Mouse (Mus musculus) bone marrow macrophage, adult 2 months (primary cell): Measurements from ENCODE around the gene 2010300C02Rik. TPM values are rescaled to one million over a fixed set of nuclear protein-coding genes. Genes with fewer than 3 reads are reported as not detected.

ENCODE experiments used
- H3K27ac ChIP-seq: 2 replicates; pipeline ENCODE4 v1.5.1; 2012; ENCODE audit warnings: low read depth, low read length; ENCODE audit not compliant: insufficient read depth
- H3K4me1 ChIP-seq: 2 replicates; pipeline ENCODE4 v1.6.1; 2012; ENCODE audit warnings: low read length; ENCODE audit not compliant: control insufficient read depth, insufficient read depth
- H3K4me3 ChIP-seq: 2 replicates; pipeline ENCODE4 v1.5.1; 2012; ENCODE audit warnings: mild to moderate bottlenecking, low read length, moderate library complexity; ENCODE audit not compliant: insufficient read depth
- CTCF ChIP-seq: IDR thresholded peaks from 2 replicates; pipeline ENCODE4 v1.5.1; 2012; ENCODE audit warnings: low read depth, mild to moderate bottlenecking, low read length, moderate library complexity
- POLR2A ChIP-seq: IDR thresholded peaks from 2 replicates; pipeline ENCODE4 v1.6.1; 2012; ENCODE audit warnings: mild to moderate bottlenecking, low read depth, low read length, borderline replicate concordance
- polyA plus RNA-seq: library from polyadenylated mRNA; stranded (reverse); fragments of >200 nt; gene quantifications from 2 replicates; pipeline ENCODE4 v1.2.4, GENCODE M21; 2012; ENCODE audit not compliant: missing spikeins, insufficient read depth, insufficient read length

2010300C02Rik gene
- polyA plus RNA-seq, 1 experiment, result 0.20 TPM

DNA sequence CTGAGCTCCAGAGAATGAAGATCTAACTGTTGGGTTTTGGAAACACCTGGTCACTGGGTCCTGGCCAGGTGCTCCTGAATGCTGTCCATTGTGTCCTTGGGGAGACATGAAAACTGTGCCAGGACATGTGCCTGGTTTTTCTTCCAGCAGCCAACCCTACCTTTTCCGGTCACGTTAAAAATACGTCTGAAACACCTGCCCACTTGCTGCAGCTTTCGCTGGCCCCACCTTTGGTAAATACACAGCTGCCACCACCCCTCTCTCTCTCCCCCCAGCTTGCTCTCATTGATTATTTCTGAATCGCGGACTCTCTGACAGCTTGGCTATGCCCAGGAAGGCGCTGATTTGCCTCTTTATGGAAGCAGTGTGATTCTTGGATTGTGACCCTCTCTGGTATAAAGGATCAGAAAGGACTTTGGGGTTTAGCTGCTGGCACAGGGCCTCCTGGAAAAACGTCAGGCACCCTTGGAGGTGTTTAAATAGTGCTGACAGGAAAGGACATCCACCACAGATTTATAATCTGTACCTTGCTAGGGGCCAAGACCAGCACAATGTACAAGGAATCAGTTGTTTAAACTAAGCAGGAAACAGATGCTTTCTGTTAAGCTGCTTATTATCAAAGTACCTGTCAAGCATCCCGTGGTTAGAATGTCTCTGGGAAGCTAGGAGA is 136.0 kb downstream of the 2010300C02Rik start:
- Histone ChIP-seq H3K4me3 (no peak overlapping the region), H3K4me1 (peaks cover 12% of the 10 kb centered on the region), H3K27ac (no peak overlapping the region)
- TF ChIP-seq CTCF (no peak), POLR2A (no peak)

DNA sequence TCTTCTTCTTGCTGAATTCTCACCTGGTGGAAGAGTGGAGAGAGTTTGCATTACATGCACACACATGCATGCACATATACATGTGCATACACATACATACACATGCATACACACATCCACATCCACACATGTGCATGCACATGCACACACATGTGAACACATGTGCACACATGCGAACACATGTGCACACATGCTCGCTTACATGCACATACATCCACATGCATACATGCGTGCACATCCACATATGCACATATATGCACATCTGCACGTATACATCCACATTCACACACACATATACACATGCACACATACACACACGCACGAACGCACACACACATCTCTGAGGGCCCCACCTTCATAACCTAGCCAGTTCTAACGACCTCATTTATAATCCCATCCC is 136.7 kb downstream of the 2010300C02Rik start:
- H3K27ac ChIP-seq, result no peak overlapping the region
- no peak for TF ChIP-seq CTCF
- TF ChIP-seq POLR2A, result no peak
- peaks cover 12% of the 10 kb centered on the region for H3K4me1 ChIP-seq
- H3K4me3 ChIP-seq, result no peak overlapping the region

DNA sequence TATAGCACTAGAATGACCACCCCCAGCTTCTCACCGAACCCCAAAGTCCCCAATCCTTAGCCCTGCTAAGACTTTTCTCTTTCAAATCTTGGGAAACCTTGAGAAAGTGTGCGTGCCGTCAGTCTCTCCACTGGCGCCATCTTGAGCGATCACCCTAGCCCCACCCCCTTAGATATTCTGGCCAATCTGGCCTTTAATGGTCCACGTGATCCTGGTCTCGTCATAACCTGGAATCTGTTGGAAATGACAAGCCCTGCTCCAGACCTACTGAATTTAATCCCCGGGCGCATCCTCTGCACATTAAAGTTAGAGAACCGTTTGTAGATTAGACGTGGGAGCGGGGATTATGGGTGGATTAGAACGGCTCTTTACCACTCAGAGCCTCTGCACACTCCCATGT is 140.2 kb downstream of the 2010300C02Rik start:
- TF ChIP-seq CTCF (no peak), POLR2A (no peak)
- peaks cover under 1% of the 10 kb centered on the region; the same call in 1 of the 2 replicates for H3K4me1 ChIP-seq
- H3K4me3 ChIP-seq, result no peak overlapping the region
- no peak overlapping the region for H3K27ac ChIP-seq

DNA sequence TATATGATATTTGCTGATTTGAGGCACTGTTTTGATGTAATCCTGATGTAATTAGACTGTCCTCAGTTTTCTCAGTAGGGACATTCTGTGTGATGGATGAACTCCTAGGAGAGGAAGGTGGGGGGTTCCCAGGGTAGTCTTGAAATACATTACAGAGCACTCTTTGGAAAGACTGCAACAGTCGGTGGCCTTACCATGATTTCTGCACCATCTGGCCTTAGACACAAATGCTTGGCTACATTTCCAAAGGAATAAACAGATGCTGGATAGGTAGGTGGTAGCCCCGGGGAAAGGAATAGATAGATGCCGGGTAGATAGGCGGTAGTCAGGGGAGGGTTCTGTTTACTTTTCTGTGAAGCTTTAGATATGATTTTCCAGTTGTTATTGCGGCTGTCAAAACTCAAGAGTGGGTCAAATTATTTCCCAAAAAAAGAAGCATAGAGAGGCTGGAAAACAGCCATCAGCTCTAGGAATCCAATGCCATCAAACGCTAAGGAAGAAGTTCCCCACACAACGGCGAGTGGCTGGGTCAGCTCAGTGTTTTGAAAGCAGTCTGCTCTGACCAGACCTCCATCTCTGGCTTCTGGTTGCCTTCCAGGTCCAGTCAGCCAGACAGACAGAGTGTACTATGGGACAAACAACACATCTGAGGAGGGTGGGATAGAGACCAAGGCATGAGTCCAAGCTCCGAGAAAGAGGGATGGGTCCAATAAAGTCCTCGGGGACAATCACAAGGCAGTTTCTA is 147.2 kb downstream of the 2010300C02Rik start:
- Histone ChIP-seq H3K27ac (no peak overlapping the region), H3K4me3 (no peak overlapping the region), H3K4me1 (no peaks in the 10 kb centered on the region)
- TF ChIP-seq CTCF (no peak), POLR2A (no peak)

DNA sequence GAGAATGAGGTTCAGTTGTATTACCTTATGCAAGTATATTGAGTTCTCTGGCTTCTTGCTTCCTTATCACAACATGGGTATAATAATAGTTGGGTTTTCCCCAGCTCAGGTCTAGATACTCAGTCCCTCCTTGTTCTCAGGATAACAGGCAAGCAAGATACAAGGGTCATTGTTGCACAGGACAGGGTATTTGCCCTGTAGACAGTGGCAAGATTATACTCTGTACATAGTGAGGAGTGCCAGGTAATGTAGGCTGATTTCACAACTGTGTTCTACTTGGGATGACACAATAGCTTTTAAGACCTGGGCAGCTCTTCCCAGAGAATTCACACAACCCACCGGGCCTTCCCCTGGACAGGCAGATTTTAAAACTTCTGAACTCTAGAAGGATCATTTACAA is 151.5 kb downstream of the 2010300C02Rik start:
- peaks cover 11% of the 10 kb centered on the region for H3K4me1 ChIP-seq
- no peak for TF ChIP-seq POLR2A
- TF ChIP-seq CTCF, result no peak

DNA sequence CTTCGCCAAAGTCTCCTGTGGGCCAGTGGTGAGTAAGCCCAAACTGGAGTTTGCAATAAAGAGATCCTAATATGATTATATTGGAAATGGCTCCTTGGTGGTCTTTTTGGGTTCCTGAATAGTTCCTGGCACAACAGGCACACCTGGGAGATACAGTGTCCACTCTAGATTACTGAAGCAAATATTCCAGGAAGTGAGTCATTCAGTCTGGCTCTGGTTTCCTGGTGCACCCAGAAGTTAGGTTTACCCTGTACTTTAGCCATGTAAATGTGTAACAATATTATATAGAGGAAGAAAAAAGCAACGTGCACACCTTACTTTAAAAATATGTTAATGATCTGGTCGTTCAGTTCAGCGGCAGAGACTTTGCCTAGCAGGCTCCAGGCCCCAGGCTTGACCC is 153.1 kb downstream of the 2010300C02Rik start:
- no peak overlapping the region for H3K4me3 ChIP-seq

More for the DNA sequence above, 151.5 kb downstream of the 2010300C02Rik start:
- H3K4me3 ChIP-seq, result no peak overlapping the region
- H3K27ac ChIP-seq, result no peak overlapping the region

DNA sequence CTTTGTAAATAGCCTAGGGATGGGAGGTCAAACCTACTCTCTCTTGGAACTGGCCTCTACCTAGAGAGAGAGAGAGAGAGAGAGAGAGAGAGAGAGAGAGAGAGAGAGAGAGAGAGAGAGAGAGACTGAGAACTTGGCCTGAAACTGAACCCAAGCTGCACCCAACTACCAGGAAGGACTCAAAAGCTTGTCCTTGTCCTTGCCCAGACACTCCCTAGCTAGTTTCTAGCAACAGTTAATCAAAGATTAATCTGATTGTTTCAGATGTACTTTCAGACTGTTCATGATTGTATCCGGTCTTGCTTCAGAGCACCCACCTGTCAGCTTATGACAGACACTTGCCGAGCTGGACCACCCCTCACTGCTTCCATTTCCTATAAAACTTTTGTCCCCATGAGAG is 153.5 kb downstream of the 2010300C02Rik start:
- no peak for TF ChIP-seq CTCF
- TF ChIP-seq POLR2A, result no peak
- H3K4me3 ChIP-seq, result no peak overlapping the region
- no peak overlapping the region for H3K27ac ChIP-seq
- H3K4me1 ChIP-seq, result peaks cover 21% of the 10 kb centered on the region

More for the DNA sequence above, 153.1 kb downstream of the 2010300C02Rik start:
- Histone ChIP-seq H3K27ac (no peak overlapping the region), H3K4me1 (peaks cover 18% of the 10 kb centered on the region)
- TF ChIP-seq POLR2A (no peak), CTCF (no peak)

DNA sequence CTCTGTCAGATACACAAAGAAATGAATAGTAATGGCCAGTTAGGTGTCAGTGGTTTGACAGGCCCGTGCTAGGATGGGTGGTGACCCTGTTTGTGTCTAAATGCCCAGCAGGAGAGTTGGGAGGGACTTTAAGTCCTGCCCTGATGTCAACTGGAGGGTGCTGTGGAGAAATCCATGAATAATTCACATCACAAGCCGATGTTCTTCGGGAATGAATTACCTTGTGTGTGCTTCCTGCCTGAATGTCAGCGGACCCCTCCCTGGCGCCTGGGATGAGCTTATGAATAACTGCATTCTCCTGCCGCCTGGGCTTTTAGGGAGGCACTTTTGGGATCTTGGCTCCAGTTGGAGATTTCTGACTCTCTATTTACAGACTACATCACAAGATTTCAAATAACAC is 154.5 kb downstream of the 2010300C02Rik start:
- H3K4me3 ChIP-seq, result no peak overlapping the region
- peaks cover 27% of the 10 kb centered on the region for H3K4me1 ChIP-seq
- no peak overlapping the region for H3K27ac ChIP-seq
- TF ChIP-seq POLR2A (no peak), CTCF (no peak)

DNA sequence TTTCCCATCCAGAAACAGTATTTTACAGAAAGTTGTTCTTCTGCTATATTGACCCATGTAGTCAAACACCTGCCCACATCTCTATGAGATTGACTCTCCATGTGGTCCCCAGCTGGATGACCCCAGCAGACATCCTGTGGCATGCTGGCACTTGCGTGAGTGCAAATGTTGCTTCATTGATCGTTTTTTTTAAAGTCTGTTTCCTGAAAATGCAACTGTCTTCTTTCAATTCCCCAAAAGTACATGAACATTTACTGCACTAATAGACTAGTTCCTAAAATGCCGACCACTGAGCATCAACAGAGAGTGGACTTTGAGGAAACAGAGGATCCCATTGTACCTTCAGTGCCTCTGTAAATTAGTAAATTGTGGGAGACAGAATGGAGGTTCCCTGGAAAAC is 157.9 kb downstream of the 2010300C02Rik start:
- no peak overlapping the region for H3K4me3 ChIP-seq
- peaks cover 39% of the 10 kb centered on the region for H3K4me1 ChIP-seq
- H3K27ac ChIP-seq, result peak overlapping the region; percentile 36
- TF ChIP-seq CTCF, result no peak
- no peak for TF ChIP-seq POLR2A

Other genes with a start within 250 kb of the 2010300C02Rik start
- 20.0 and 24.9 TPM in 2 replicates for gene Mgat4a, start 179.1 kb downstream of the 2010300C02Rik start, polyA plus RNA-seq
- 11.6 and 14.6 TPM in 2 replicates for gene Tsga10, start 146.3 kb upstream of the 2010300C02Rik start, polyA plus RNA-seq
- 0.55 and 2.0 TPM in 2 replicates for gene Lipt1, start 151.7 kb upstream of the 2010300C02Rik start, polyA plus RNA-seq
- gene Mitd1, start 170.3 kb upstream of the 2010300C02Rik start, polyA plus RNA-seq, result 29.7 and 33.5 TPM in 2 replicates
- 109 and 123 TPM in 2 replicates for gene Mrpl30, start 170.4 kb upstream of the 2010300C02Rik start, polyA plus RNA-seq
- gene Lyg2, start 196.4 kb upstream of the 2010300C02Rik start, polyA plus RNA-seq, result not detected in 2 replicates
- gene Lyg1, start 237.7 kb upstream of the 2010300C02Rik start, polyA plus RNA-seq, result not detected in 2 replicates